Mouse (Mus musculus): ENCODE measurements around the gene Mpv17l2. TPM values are rescaled to one million over a fixed set of nuclear protein-coding genes. Genes with fewer than 3 reads are reported as not detected.

The Mpv17l2 gene
- polyA plus RNA-seq, 1 experiment from 2014 or later, result 29.9 TPM

DNA sequence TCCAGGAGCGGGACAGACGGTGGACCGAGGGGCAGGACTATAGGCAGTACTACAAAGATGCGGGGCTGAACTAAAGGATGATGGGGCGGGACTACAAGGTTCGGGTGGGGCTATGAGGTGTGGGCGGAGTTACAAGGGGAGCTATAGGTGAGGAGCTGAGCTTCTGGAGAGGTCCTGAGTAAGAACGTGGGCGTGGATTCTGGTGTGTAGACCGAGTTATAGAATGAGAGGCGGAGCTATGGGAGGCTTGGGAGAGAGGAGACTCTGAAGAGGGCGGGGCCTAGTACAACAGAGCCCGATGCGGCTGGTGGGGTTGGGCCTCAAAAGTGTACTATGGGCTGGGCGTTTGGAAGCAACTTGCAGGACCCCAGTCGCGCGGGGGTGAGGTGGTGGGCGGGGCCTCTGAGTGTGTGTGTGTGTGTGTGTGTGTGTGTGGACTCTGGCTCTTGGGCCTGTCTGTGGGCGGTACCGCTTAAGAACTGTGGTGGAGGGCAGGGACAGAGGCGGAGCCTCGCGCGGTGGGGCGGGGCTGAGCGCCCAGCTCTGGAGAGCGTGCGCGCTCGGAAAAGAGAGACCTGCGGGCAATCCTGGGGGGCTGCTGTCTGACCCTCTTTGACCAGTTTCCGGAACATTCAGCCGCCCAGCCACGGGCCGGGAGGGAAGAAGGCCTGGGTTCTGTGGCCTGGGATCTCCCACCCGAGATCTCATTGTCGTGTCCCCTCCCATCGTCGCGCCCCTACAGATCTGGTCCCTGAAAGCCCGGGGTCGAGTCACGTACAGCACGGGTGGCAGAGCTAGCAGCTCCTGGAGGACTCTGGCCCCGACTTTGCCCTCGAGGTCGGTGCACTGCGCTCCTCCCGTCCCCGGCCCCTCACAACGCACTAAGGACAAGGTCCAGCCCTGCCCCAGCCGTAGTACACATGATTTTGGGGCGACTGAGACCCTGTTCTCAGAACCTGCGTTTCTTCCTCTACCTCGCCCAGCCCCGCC lies 36.6 kb upstream of the Mpv17l2 start:
- peak; percentile 92 for DNase-seq (ENCODE audit: low spot score)
- Histone ChIP-seq H3K27ac (peak overlapping the region; percentile 79), H3K27me3 (ENCODE audit: low read depth, poor library complexity, severe bottlenecking) (peaks cover 84% of the 10 kb centered on the region), H3K36me3 (no peaks in the 10 kb centered on the region), H3K4me3 (peak overlapping the region; percentile 62), H3K4me1 (peaks cover 46% of the 10 kb centered on the region), H3K9me3 (replicated peaks) (no peaks in the 10 kb centered on the region)
- under 1% methylated on average over 57 of the region's 57 CpGs for WGBS

DNA sequence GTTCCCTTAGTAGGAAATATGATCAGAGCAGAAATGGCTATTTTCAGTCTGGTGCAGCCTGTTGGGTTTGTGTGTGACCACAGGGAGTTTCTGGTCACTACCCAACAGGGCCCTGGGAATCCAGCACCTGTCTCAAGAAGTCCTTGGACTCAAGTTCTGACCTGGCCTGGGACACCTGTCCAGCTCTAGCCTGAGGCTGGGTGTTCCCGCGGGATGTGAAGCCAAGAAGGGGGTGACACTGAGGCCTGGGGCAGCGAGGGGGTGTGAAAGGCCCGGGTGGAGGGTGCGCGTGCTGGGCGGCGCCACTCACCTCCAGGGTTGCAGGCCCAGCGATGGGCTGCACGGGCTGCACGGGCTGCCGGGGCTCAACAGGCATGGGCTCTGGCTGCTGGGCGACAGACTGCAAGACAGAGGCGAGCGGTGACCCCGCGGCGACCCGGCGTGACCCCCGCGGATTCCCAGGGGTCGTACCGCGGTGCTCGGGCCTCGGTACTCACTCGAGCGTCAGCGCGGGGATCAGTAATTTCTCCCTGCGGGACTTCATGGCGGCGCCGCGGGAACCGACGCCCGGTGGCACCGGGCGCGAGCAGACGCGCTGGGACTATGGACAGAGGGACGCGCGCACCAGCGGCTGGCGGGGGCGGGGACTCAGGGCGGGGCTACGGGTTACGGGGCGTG lies 35.8 kb upstream of the Mpv17l2 start:
- peaks cover 54% of the 10 kb centered on the region for H3K4me1 ChIP-seq
- 3% methylated on average over 54 of the region's 54 CpGs for WGBS
- H3K36me3 ChIP-seq, result no peaks in the 10 kb centered on the region
- peak overlapping the region; percentile 79 for H3K27ac ChIP-seq
- H3K9me3 ChIP-seq (replicated peaks), result no peaks in the 10 kb centered on the region
- no peak for DNase-seq (ENCODE audit: low spot score)
- peaks cover 76% of the 10 kb centered on the region for H3K27me3 ChIP-seq (ENCODE audit: low read depth, poor library complexity, severe bottlenecking)
- H3K4me3 ChIP-seq, result peak overlapping the region; percentile 62

DNA sequence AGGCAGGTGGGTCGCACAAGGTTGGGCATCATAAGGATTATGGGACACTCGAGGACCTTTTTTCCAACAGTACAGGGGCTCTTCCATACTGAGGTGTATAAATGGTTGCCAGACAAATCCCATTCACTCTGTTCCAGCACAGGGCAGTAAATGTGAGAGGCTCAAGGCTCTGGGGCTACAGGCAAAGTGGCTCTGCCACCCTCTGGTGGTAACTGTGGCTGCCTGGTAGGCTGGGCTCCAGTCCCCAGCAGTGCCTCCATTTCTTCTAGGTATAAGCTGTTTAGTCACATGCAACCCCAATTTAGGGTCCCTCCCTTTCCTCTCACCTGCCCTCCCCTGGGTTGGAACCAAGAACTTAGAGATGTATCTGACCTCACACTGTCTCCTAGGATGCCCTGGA lies 34.6 kb upstream of the Mpv17l2 start:
- DNase-seq (ENCODE audit: low spot score), result no peak
- Histone ChIP-seq H3K9me3 (replicated peaks) (no peaks in the 10 kb centered on the region), H3K27ac (no peak overlapping the region), H3K36me3 (no peaks in the 10 kb centered on the region), H3K27me3 (ENCODE audit: low read depth, poor library complexity, severe bottlenecking) (peaks cover 70% of the 10 kb centered on the region), H3K4me1 (peaks cover 61% of the 10 kb centered on the region), H3K4me3 (no peak overlapping the region)
- 91% methylated on average over 2 of the region's 2 CpGs for WGBS

DNA sequence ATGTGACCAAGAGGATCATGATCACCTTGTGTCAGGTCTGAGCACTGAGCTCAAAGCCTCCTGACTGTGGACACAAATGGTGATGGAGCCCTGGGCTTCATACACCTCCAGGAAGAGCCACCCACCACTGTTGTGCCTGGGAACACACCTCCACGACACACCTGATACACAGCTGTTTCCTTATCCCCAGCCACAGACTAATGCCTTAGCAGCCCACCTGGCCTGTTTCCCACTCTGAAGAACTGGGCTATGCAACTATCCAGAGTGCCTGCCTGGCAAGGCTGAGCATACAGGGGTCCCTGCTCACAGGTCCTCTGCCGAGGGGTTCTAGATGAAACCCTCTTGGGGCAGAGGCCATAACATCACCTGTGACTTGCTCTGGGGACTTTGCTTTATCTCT lies 33.5 kb upstream of the Mpv17l2 start:
- peak overlapping the region; percentile 2; the same call in 1 of the 2 replicates for H3K27ac ChIP-seq
- peaks cover 8% of the 10 kb centered on the region for H3K36me3 ChIP-seq
- no peak overlapping the region for H3K4me3 ChIP-seq
- H3K4me1 ChIP-seq, result peaks cover 71% of the 10 kb centered on the region
- H3K27me3 ChIP-seq (ENCODE audit: low read depth, poor library complexity, severe bottlenecking), result peaks cover 65% of the 10 kb centered on the region
- WGBS, result 83% methylated on average over 2 of the region's 2 CpGs
- no peak for DNase-seq (ENCODE audit: low spot score)
- no peaks in the 10 kb centered on the region for H3K9me3 ChIP-seq (replicated peaks)

DNA sequence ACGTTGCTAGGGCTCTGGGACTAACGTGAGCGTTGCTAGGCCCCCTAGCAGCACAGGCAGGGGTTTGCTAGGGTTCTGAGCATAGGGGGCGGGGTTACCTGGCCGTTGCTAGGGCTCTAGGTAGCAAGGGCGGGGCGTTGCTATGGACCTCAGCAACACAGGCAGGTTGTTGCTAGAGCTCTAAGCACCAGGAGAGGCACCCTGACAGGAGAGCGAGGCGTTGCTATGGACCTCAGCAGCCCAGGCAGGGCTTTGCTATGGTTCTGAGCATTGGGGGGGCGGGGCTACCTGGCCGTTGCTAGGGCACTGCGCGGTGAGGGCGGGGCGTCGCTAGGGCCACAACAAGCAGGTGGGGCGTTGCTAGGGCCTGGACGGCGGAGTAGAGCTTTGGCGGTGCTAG lies 32.0 kb upstream of the Mpv17l2 start:
- WGBS, result under 1% methylated on average over 20 of the region's 20 CpGs
- Histone ChIP-seq H3K4me3 (peak overlapping the region; percentile 75), H3K9me3 (replicated peaks) (no peaks in the 10 kb centered on the region), H3K27ac (peak overlapping the region; percentile 92), H3K36me3 (peaks cover 24% of the 10 kb centered on the region), H3K4me1 (peaks cover 80% of the 10 kb centered on the region), H3K27me3 (ENCODE audit: low read depth, poor library complexity, severe bottlenecking) (peaks cover 54% of the 10 kb centered on the region)
- DNase-seq (ENCODE audit: low spot score), result peak; percentile 86

DNA sequence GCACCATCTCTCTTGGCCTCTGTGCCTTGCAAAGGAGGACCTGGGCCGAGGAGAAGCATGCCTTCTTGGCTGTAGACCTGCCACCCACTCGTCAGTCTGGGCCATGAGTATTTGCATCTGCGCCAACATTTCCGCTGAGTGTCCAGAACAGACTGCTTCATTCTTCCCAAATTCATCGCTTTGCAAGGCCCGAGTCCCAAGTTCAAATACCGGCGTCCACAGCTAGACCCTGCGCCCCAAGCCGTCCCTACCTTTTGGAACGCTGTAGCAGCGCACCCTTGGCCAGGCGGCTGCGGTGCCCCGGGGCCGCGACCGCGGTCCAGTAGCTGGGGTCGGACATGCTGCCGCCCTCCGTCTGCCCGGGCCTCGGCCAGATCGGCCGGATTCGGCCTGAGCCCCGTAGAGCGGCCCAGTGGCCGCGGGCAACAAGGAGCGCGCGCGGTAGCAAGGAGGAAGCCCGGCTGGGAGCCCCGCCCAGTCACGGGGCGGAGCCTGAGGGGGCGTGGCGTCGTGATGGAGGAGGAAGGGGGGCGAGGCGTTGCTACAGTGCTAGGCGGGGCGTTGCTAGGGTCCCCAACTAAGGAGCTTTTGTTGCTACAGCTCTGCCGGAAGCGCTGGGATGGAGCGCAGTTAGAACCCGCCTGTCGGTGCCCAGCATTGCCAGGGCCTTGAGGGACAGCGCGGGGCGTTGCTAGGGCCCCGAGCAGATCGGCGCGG lies 31.4 kb upstream of the Mpv17l2 start:
- Histone ChIP-seq H3K4me1 (peaks cover 79% of the 10 kb centered on the region), H3K4me3 (peak overlapping the region; percentile 75), H3K27ac (peak overlapping the region; percentile 92), H3K9me3 (replicated peaks) (no peaks in the 10 kb centered on the region), H3K36me3 (peaks cover 29% of the 10 kb centered on the region), H3K27me3 (ENCODE audit: low read depth, poor library complexity, severe bottlenecking) (peaks cover 49% of the 10 kb centered on the region)
- WGBS, result 7% methylated on average over 56 of the region's 58 CpGs
- DNase-seq (ENCODE audit: low spot score), result peak; percentile 99

DNA sequence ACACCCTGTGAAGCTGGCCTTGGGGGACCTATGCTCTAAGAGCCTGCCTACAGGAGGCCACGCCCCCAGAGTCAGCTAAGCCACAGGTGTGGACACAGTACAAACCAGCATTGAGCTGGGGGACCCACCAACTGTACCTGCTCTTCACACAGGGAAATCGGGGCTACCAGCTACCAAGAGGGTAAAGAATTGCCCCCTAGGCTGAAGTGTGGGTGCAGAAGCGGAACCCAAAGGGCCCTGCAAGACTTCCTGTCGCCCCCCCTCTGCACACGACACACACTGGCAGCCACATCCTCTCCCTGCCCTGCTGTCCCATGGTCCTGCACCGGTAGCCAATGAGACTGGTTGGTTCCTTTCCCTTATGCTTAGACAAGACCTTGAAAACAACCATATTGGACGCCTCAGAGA lies 30.6 kb upstream of the Mpv17l2 start:
- no peak for DNase-seq (ENCODE audit: low spot score)
- H3K9me3 ChIP-seq (replicated peaks), result no peaks in the 10 kb centered on the region
- peak overlapping the region; percentile 42; the same call in 1 of the 2 replicates for H3K27ac ChIP-seq
- peaks cover 74% of the 10 kb centered on the region for H3K4me1 ChIP-seq
- peaks cover 38% of the 10 kb centered on the region for H3K36me3 ChIP-seq
- peak overlapping the region; percentile 75 for H3K4me3 ChIP-seq
- peaks cover 46% of the 10 kb centered on the region for H3K27me3 ChIP-seq (ENCODE audit: low read depth, poor library complexity, severe bottlenecking)
- WGBS, result 87% methylated on average over 7 of the region's 7 CpGs

DNA sequence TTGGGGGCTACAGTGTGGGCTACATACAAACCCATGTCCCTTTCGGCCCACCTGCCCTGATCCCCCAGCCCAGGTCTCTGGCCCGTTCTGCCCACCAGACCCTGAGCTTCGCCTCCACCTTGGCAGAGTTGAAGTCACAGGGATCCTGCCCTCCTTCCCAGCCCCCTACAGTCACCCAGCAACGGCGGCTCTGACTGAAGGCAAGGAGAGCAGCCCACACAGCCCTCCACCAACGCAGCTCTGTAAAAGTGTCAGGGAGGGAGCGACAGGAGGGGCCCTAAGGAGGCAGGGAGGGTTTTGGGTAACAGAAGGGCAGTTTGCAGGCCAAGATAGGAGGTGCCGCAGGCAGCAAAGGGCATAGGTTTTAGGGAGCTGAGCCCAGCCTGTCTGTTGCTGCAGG lies 30.1 kb upstream of the Mpv17l2 start:
- H3K27me3 ChIP-seq (ENCODE audit: low read depth, poor library complexity, severe bottlenecking), result peaks cover 41% of the 10 kb centered on the region
- no peaks in the 10 kb centered on the region for H3K9me3 ChIP-seq (replicated peaks)
- 65% methylated on average over 8 of the region's 8 CpGs for WGBS
- peaks cover 42% of the 10 kb centered on the region for H3K36me3 ChIP-seq
- peak overlapping the region; percentile 75 for H3K4me3 ChIP-seq
- no peak for DNase-seq (ENCODE audit: low spot score)
- H3K27ac ChIP-seq, result peak overlapping the region; percentile 42; the same call in 1 of the 2 replicates
- H3K4me1 ChIP-seq, result peaks cover 70% of the 10 kb centered on the region

DNA sequence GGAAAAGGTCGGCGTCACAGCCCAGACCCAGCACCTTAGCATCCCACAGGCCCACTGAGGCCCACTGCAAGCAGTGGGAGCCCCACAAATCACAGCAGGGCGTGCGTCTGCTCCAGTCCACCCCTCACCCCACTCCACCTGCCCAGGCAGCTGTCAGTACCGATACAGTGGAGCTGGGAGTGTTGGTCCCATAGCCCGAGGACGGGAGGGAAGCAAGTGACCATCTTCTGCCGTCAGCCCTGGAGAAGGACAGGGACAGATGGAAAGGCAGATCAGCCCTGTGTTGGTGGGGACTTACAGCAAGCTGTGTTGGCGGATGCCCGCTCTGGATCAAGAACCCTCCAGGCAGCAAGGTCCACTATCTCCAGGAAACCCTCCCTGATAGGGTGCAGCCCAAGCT lies 28.3 kb upstream of the Mpv17l2 start:
- DNase-seq (ENCODE audit: low spot score), result no peak
- Histone ChIP-seq H3K4me3 (0 out of 2 replicates have a peak overlapping the region, but pooled peaks have one; percentile 13), H3K36me3 (peaks cover 60% of the 10 kb centered on the region), H3K4me1 (peaks cover 66% of the 10 kb centered on the region), H3K27ac (no peak overlapping the region), H3K9me3 (replicated peaks) (no peaks in the 10 kb centered on the region), H3K27me3 (ENCODE audit: low read depth, poor library complexity, severe bottlenecking) (peaks cover 25% of the 10 kb centered on the region)
- 77% methylated on average over 10 of the region's 10 CpGs for WGBS

DNA sequence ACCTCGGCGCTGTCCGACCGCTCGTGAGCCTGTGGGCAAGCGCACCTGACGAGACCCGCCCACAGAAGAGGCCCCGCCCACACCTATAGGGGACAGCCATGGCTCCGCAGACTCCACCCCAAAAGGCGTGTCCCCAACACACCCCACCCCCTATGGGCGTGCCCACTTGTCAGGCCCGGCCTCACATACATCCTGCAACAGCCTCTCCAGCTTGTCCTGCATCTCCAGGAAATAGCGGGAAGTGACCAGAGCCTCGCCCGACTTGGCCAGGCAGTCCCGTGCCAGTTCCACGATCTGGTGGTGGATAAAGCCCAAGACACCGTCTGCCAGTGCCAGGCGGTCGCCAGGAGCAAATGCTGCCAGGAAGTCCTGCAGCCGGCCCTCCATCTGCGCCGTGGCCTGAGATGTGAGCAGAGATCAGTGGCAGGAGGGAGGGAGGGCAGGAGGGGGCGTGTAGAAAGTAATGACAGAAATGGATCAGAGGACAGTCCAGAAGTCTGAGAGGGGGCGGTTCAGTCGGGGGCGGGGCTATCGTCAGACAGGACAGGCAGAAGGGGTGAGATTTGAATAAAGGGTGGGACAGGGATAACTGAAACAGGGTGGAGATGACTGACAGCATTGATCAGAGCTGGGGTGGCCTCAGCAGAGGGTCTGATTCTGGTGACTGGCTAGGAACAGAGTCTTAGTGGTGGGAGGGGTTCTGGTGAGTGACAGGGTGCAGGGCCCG lies 27.4 kb upstream of the Mpv17l2 start:
- Histone ChIP-seq H3K27me3 (ENCODE audit: low read depth, poor library complexity, severe bottlenecking) (0 out of 2 replicates have a peak, but pooled peaks cover 16% of the 10 kb centered on the region), H3K36me3 (peaks cover 70% of the 10 kb centered on the region), H3K4me3 (peak overlapping the region; percentile 39), H3K4me1 (peaks cover 58% of the 10 kb centered on the region), H3K27ac (no peak overlapping the region), H3K9me3 (replicated peaks) (no peaks in the 10 kb centered on the region)
- 10% methylated on average over 30 of the region's 30 CpGs for WGBS
- peak; percentile 85 for DNase-seq (ENCODE audit: low spot score)

DNA sequence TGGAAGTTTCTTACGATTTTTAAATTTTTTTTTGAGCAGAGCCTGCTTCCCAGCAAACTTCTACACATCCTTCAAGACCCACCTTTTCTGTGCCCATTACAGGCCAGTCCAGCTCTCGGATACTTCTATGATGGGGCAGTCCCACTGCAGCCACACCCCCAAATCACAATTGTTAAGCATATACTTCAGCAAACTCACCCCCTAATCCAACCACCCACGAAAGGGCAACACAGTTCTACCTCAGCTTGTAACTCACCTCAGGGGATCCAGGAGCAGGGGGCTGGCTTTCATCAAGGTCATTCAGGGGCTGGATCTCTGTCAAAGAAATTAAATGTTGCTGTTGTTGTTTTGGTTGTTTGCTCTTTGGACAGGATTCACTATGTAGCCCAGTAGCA lies 26.3 kb upstream of the Mpv17l2 start:
- H3K36me3 ChIP-seq, result peaks cover 80% of the 10 kb centered on the region
- WGBS, result 88% methylated on average over 3 of the region's 3 CpGs
- DNase-seq (ENCODE audit: low spot score), result no peak
- H3K9me3 ChIP-seq (replicated peaks), result no peaks in the 10 kb centered on the region
- peaks cover 47% of the 10 kb centered on the region for H3K4me1 ChIP-seq
- no peak overlapping the region for H3K27ac ChIP-seq
- H3K27me3 ChIP-seq (ENCODE audit: low read depth, poor library complexity, severe bottlenecking), result 0 out of 2 replicates have a peak, but pooled peaks cover 16% of the 10 kb centered on the region
- no peak overlapping the region for H3K4me3 ChIP-seq

Data from limb, embryonic 10.5 days (tissue).